Mouse (Mus musculus) testis, adult 2 months (tissue): ENCODE measurements around the gene Pqlc2. TPM values are rescaled to one million over a fixed set of nuclear protein-coding genes. Genes with fewer than 3 reads are reported as not detected.

Experiments
- H3K27ac ChIP-seq: fragments of 200-500 bp; 2 replicates; pipeline ENCODE4 v1.5.1; 2012; ENCODE audit warnings: low read depth, low read length; ENCODE audit not compliant: control insufficient read depth, insufficient read depth
- H3K27me3 ChIP-seq: fragments of 200-500 bp; 2 replicates; pipeline ENCODE4 v1.6.1; 2012; ENCODE audit warnings: mild to moderate bottlenecking, low read length, moderate library complexity; ENCODE audit not compliant: control insufficient read depth, insufficient read depth
- H3K36me3 ChIP-seq: fragments of 200-500 bp; 2 replicates; pipeline ENCODE4 v1.6.1; 2012; ENCODE audit warnings: mild to moderate bottlenecking, low read length; ENCODE audit not compliant: control insufficient read depth, insufficient read depth
- H3K4me1 ChIP-seq: fragments of 200-500 bp; 2 replicates; pipeline ENCODE4 v1.6.1; 2012; ENCODE audit warnings: low read length; ENCODE audit not compliant: control insufficient read depth, insufficient read depth
- H3K4me3 ChIP-seq: fragments of 200-500 bp; 2 replicates; pipeline ENCODE4 v1.5.1; 2012; ENCODE audit warnings: low read depth, mild to moderate bottlenecking, low read length, moderate library complexity, mixed read lengths; ENCODE audit not compliant: control insufficient read depth
- CTCF ChIP-seq: fragments of 200-500 bp; IDR thresholded peaks from 2 replicates; pipeline ENCODE4 v1.5.1; 2012; ENCODE audit warnings: low read depth, mild to moderate bottlenecking, inconsistent platforms, low read length, moderate library complexity; ENCODE audit not compliant: control insufficient read depth, insufficient read depth, insufficient replicate concordance
- POLR2A ChIP-seq: fragments of 200-500 bp; IDR thresholded peaks from 2 replicates; pipeline ENCODE4 v1.6.1; 2012; ENCODE audit warnings: low read depth, mild to moderate bottlenecking, inconsistent platforms, low read length, moderate library complexity; ENCODE audit not compliant: control insufficient read depth
- polyA plus RNA-seq: library from polyadenylated mRNA; depleted of rRNA; stranded (reverse); fragments of >200 nt; gene quantifications from 2 replicates; pipeline ENCODE4 v1.2.3, GENCODE M21; 2012

Pqlc2 gene
- polyA plus RNA-seq, 1 experiment = 5.5 TPM

GRCm38 (mm10) chr4:139274573-139274972 lies 35.9 kb downstream of the Pqlc2 start:
- no peaks in the 10 kb centered on the region for H3K36me3 ChIP-seq
- H3K4me3 ChIP-seq = no peak overlapping the region
- no peaks in the 10 kb centered on the region for H3K27me3 ChIP-seq
- H3K27ac ChIP-seq = no peak overlapping the region
- TF ChIP-seq CTCF (no peak), POLR2A (no peak)
- H3K4me1 ChIP-seq = no peaks in the 10 kb centered on the region

- no peak for TF ChIP-seq CTCF
- no peak for TF ChIP-seq POLR2A
These were observed 37.4 kb downstream of the Pqlc2 start for GRCm38 (mm10) chr4:139272951-139273680.

GRCm38 (mm10) chr4:139271562-139271961 lies 38.9 kb downstream of the Pqlc2 start:
- TF ChIP-seq CTCF (no peak), POLR2A (no peak)
- Histone ChIP-seq H3K27me3 (no peaks in the 10 kb centered on the region), H3K4me3 (no peak overlapping the region), H3K36me3 (no peaks in the 10 kb centered on the region), H3K4me1 (no peaks in the 10 kb centered on the region), H3K27ac (no peak overlapping the region)

More at GRCm38 (mm10) chr4:139272951-139273680, 37.4 kb downstream of the Pqlc2 start:
- Histone ChIP-seq H3K4me1 (no peaks in the 10 kb centered on the region), H3K36me3 (no peaks in the 10 kb centered on the region), H3K4me3 (no peak overlapping the region), H3K27ac (no peak overlapping the region), H3K27me3 (no peaks in the 10 kb centered on the region)

- no peak for TF ChIP-seq POLR2A
- no peak for TF ChIP-seq CTCF
- Histone ChIP-seq H3K27me3 (no peaks in the 10 kb centered on the region), H3K4me1 (no peaks in the 10 kb centered on the region), H3K4me3 (no peak overlapping the region), H3K36me3 (no peaks in the 10 kb centered on the region), H3K27ac (no peak overlapping the region)
These were observed 40.3 kb downstream of the Pqlc2 start for GRCm38 (mm10) chr4:139270168-139270567.

GRCm38 (mm10) chr4:139268242-139268641 lies 42.3 kb downstream of the Pqlc2 start:
- Histone ChIP-seq H3K27ac (no peak overlapping the region), H3K36me3 (no peaks in the 10 kb centered on the region), H3K4me3 (no peak overlapping the region), H3K27me3 (no peaks in the 10 kb centered on the region), H3K4me1 (no peaks in the 10 kb centered on the region)
- TF ChIP-seq CTCF (no peak), POLR2A (no peak)

- Histone ChIP-seq H3K27ac (no peak overlapping the region), H3K4me3 (no peak overlapping the region), H3K36me3 (no peaks in the 10 kb centered on the region), H3K4me1 (no peaks in the 10 kb centered on the region), H3K27me3 (no peaks in the 10 kb centered on the region)
- TF ChIP-seq POLR2A (no peak), CTCF (no peak)
These were observed 43.2 kb downstream of the Pqlc2 start for GRCm38 (mm10) chr4:139267335-139267734.

GRCm38 (mm10) chr4:139266500-139266865 lies 44.0 kb downstream of the Pqlc2 start:
- Histone ChIP-seq H3K4me1 (no peaks in the 10 kb centered on the region), H3K27ac (no peak overlapping the region), H3K4me3 (no peak overlapping the region), H3K27me3 (no peaks in the 10 kb centered on the region), H3K36me3 (no peaks in the 10 kb centered on the region)
- TF ChIP-seq CTCF (no peak), POLR2A (no peak)
